Mouse (Mus musculus) CH12.LX (cell line): ENCODE data around the gene Ubc. TPM values are rescaled to one million over a fixed set of nuclear protein-coding genes. Genes with fewer than 3 reads are reported as not detected.

Experiments used
- DNase-seq: peaks from one replicate; pipeline ENCODE4 v3.0.0-alpha.2; 2013; ENCODE audit errors: extremely low read depth
- H3K27ac ChIP-seq: 2 replicates; pipeline ENCODE4 v1.5.1; 2012; ENCODE audit warnings: low read depth, mild to moderate bottlenecking, control low read depth, moderate library complexity; ENCODE audit not compliant: insufficient read depth
- H3K27me3 ChIP-seq: replicated peaks from 2 replicates; pipeline ENCODE3; 2012; ENCODE audit warnings: inconsistent platforms
- H3K36me3 ChIP-seq, 2 experiments: replicated peaks in 1 of 2; 2 replicates each; pipeline versions ENCODE3 to v1.6.1; 2012; ENCODE audit warnings: inconsistent platforms in 1 of 2, low read length in 1 of 2, mild to moderate bottlenecking in 1 of 2, mixed read lengths in 1 of 2, moderate library complexity in 1 of 2; ENCODE audit not compliant: control insufficient read depth in 1 of 2, insufficient read depth in 1 of 2
- H3K4me1 ChIP-seq, 2 experiments: 2 replicates each; pipeline ENCODE4 v1.6.1; 2012; ENCODE audit warnings: inconsistent platforms in 1 of 2, moderate library complexity in 1 of 2; ENCODE audit not compliant: insufficient read depth in 2 of 2, control insufficient read depth in 1 of 2
- H3K4me2 ChIP-seq: 2 replicates; pipeline ENCODE4 v1.6.1; 2012; ENCODE audit warnings: low read depth, mild to moderate bottlenecking, control low read depth; ENCODE audit not compliant: poor library complexity, insufficient read depth, severe bottlenecking
- H3K4me3 ChIP-seq, 3 experiments: fragments of 150-350 bp in 1 of 3; sonication (generic) in 1 of 3; replicated peaks in 1 of 3; 2 replicates each; pipeline versions ENCODE3 to v1.5.1; 2011 to 2012; ENCODE audit warnings: low read depth in 2 of 3, low read length in 2 of 3, mild to moderate bottlenecking in 2 of 3, moderate library complexity in 2 of 3, control low read depth in 1 of 3, improper control_type of control experiment in 1 of 3, inconsistent platforms in 1 of 3, mixed read lengths in 1 of 3; ENCODE audit not compliant: poor library complexity in 1 of 3
- H3K79me2 ChIP-seq: replicated peaks from 2 replicates; pipeline ENCODE4 v1.6.1; 2012; ENCODE audit warnings: mild to moderate bottlenecking, moderate library complexity; ENCODE audit not compliant: control insufficient read depth, poor library complexity, insufficient read depth, severe bottlenecking; ENCODE audit errors: extremely low read depth
- H3K9ac ChIP-seq: 2 replicates; pipeline ENCODE4 v1.6.1; 2012; ENCODE audit warnings: low read depth, mild to moderate bottlenecking, control low read depth, moderate library complexity; ENCODE audit not compliant: insufficient read depth
- H3K9me3 ChIP-seq: replicated peaks from 2 replicates; pipeline ENCODE3; 2012; ENCODE audit warnings: low read length, inconsistent platforms, mixed read lengths
- BHLHE40 ChIP-seq: IDR thresholded peaks from 2 replicates; pipeline ENCODE4 v1.6.1; 2011; ENCODE audit warnings: mild to moderate bottlenecking, low read depth, low read length, improper control_type of control experiment
- CTCF ChIP-seq, 2 experiments: IDR thresholded peaks in 1 of 2; conservative IDR thresholded peaks in 1 of 2; 2 replicates each; pipeline ENCODE4 v1.5.1; 2011 to 2012; ENCODE audit warnings: low read depth in 2 of 2, low read length in 2 of 2, improper control_type of control experiment in 1 of 2, inconsistent platforms in 1 of 2, mild to moderate bottlenecking in 1 of 2, moderate library complexity in 1 of 2
- E2F4 ChIP-seq: IDR thresholded peaks from 2 replicates; pipeline ENCODE4 v1.6.1; 2011; ENCODE audit warnings: low read depth, low read length, improper control_type of control experiment; ENCODE audit not compliant: insufficient replicate concordance
- ELF1 ChIP-seq: IDR thresholded peaks from 2 replicates; pipeline ENCODE4 v1.6.1; 2014; ENCODE audit warnings: low read depth, mild to moderate bottlenecking, inconsistent platforms, low read length, improper control_type of control experiment
- ETS1 ChIP-seq: conservative IDR thresholded peaks from 2 replicates; pipeline ENCODE4 v1.6.1; 2012; ENCODE audit warnings: low read depth, mild to moderate bottlenecking, inconsistent platforms, low read length, improper control_type of control experiment, moderate library complexity
- HCFC1 ChIP-seq: IDR thresholded peaks from 2 replicates; pipeline ENCODE4 v1.6.1; 2012; ENCODE audit warnings: low read depth, mild to moderate bottlenecking, inconsistent platforms, low read length, improper control_type of control experiment
- IRF4 ChIP-seq: IDR thresholded peaks from 2 replicates; pipeline ENCODE4 v1.6.1; 2014; ENCODE audit warnings: low read depth, mild to moderate bottlenecking, inconsistent platforms, low read length, improper control_type of control experiment
- JUND ChIP-seq: conservative IDR thresholded peaks from 2 replicates; pipeline ENCODE4 v1.6.1; 2011; ENCODE audit warnings: low read depth, low read length, improper control_type of control experiment
- KAT2A ChIP-seq: IDR thresholded peaks from 2 replicates; pipeline ENCODE4 v1.6.1; 2012; ENCODE audit warnings: low read length, improper control_type of control experiment, inconsistent platforms; ENCODE audit not compliant: insufficient replicate concordance
- MAFK ChIP-seq: IDR thresholded peaks from 2 replicates; pipeline ENCODE4 v1.6.1; 2011; ENCODE audit warnings: low read length, improper control_type of control experiment; ENCODE audit not compliant: insufficient replicate concordance
- MAX ChIP-seq: IDR thresholded peaks from 2 replicates; pipeline ENCODE4 v1.6.1; 2011; ENCODE audit warnings: low read length, improper control_type of control experiment
- MAZ ChIP-seq: IDR thresholded peaks from 2 replicates; pipeline ENCODE4 v1.6.1; 2012; ENCODE audit warnings: low read depth, mild to moderate bottlenecking, inconsistent platforms, low read length, improper control_type of control experiment, moderate library complexity
- MXI1 ChIP-seq: IDR thresholded peaks from 2 replicates; pipeline ENCODE4 v1.6.1; 2011; ENCODE audit warnings: mild to moderate bottlenecking, low read depth, low read length, improper control_type of control experiment
- NRF1 ChIP-seq: IDR thresholded peaks from 2 replicates; pipeline ENCODE4 v1.6.1; 2014; ENCODE audit warnings: low read depth, mild to moderate bottlenecking, inconsistent platforms, low read length, improper control_type of control experiment, moderate library complexity
- PAX5 ChIP-seq: IDR thresholded peaks from 2 replicates; pipeline ENCODE4 v1.6.1; 2012; ENCODE audit warnings: low read length, inconsistent platforms, mixed read lengths
- POLR2A ChIP-seq: IDR thresholded peaks from 2 replicates; pipeline ENCODE4 v1.6.1; 2011; ENCODE audit warnings: low read depth, mild to moderate bottlenecking, improper control_type of control experiment, low read length
- POLR2AphosphoS2 ChIP-seq: IDR thresholded peaks from 2 replicates; pipeline ENCODE4 v1.6.1; 2011; ENCODE audit warnings: low read depth, low read length, improper control_type of control experiment
- SIN3A ChIP-seq: IDR thresholded peaks from 2 replicates; pipeline ENCODE4 v1.6.1; 2012; ENCODE audit warnings: low read length, improper control_type of control experiment, inconsistent platforms
- TBP ChIP-seq: conservative IDR thresholded peaks from 2 replicates; pipeline ENCODE4 v1.6.1; 2011; ENCODE audit warnings: low read depth, low read length, improper control_type of control experiment
- TCF12 ChIP-seq: IDR thresholded peaks from 2 replicates; pipeline ENCODE4 v1.6.1; 2014; ENCODE audit warnings: low read depth, mild to moderate bottlenecking, inconsistent platforms, low read length, improper control_type of control experiment
- ZKSCAN1 ChIP-seq: IDR thresholded peaks from 2 replicates; pipeline ENCODE4 v1.6.1; 2012; ENCODE audit warnings: low read depth, inconsistent platforms, low read length, improper control_type of control experiment, borderline replicate concordance
- ZNF384 ChIP-seq: IDR thresholded peaks from 2 replicates; pipeline ENCODE4 v1.6.1; 2012; ENCODE audit warnings: low read depth, low read length, improper control_type of control experiment, inconsistent platforms
- dilution Hi-C: fragments of 300-500 bp; cut with MboI; formaldehyde crosslinking; loops from 2 replicates; pipeline ENCODE4 v1.14.3; 2020; ENCODE audit warnings: low sequenced_read_pairs; ENCODE audit not compliant: extremely low pct_unique_long_range_greater_than_20kb, extremely low pct_ligation_motif_present
- in situ Hi-C: fragments of 300-500 bp; cut with MboI; formaldehyde crosslinking; loops from 3 replicates; pipeline ENCODE4 v1.14.3; 2019; ENCODE audit warnings: low sequenced_read_pairs, low pct_ligation_motif_present, low pct_unique_long_range_greater_than_20kb, mixed read lengths
- polyA plus RNA-seq: library from polyadenylated mRNA; unstranded; fragments of >175 nt; gene quantifications from 2 replicates; pipeline ENCODE4 v1.2.1, GENCODE M21; 2012; ENCODE audit warnings: low read depth; ENCODE audit not compliant: insufficient read length
- total RNA-seq, 2 experiments: library from RNA; depleted of rRNA; stranded (reverse); fragments of 300-350 nt in 1 of 2; fragments of >200 nt in 1 of 2; gene quantifications; 2 replicates each; pipeline ENCODE4 v1.2.3; 2012 to 2014

The Ubc gene
- total and polyA plus RNA-seq, 3 experiments = 466 to 803 (median 656) TPM

GRCm38 (mm10) chr5:125406322-125407016, 16.5 kb upstream of the Ubc start:
- H3K27me3 ChIP-seq = no peaks in the 10 kb centered on the region

GRCm38 (mm10) chr5:125405546-125406248, 15.7 kb upstream of the Ubc start:
- dilution Hi-C loops = no loop called here
- Histone ChIP-seq H3K4me1 (peaks cover 3 to 22% of the 10 kb centered on the region in 2 experiments; a peak in 3 of 4 replicates), H3K9me3 (no peaks in the 10 kb centered on the region), H3K9ac (peak overlapping the region; percentile 85), H3K4me2 (peak overlapping the region; percentile 86)
- DNase-seq = peak; percentile 93
- TF ChIP-seq KAT2A = peak; percentile 86
- no peak for TF ChIP-seq CTCF (conservative IDR thresholded peaks at IDR 0.05 in 1 of 2, IDR thresholded peaks at IDR 0.05 in 1 of 2; ENCODE audit: low read depth in 2 of 2, low read length in 2 of 2)
- TF ChIP-seq ZNF384 = peak; percentile 92
- TF ChIP-seq BHLHE40 = peak; percentile 31; the same call in 1 of the 2 replicates
- TF ChIP-seq MXI1 = 0 out of 2 replicates have a peak, but pooled peaks have one; percentile 8
- TF ChIP-seq MAZ = no peak
- no peak for TF ChIP-seq ZKSCAN1
- TF ChIP-seq TBP = peak; percentile 99
- TF ChIP-seq HCFC1 = peak; percentile 31
- TF ChIP-seq NRF1 = peak; percentile 74
- TF ChIP-seq MAFK = peak; percentile 96
- peak; percentile 60 for TF ChIP-seq JUND
- peak; percentile 96 for TF ChIP-seq ELF1
- TF ChIP-seq, all 38 proteins: peak for 10
- H3K36me3 ChIP-seq = no peaks in the 10 kb centered on the region
- peak overlapping the region; percentile 85; the same call in 1 of the 2 replicates for H3K27ac ChIP-seq
- H3K4me3 ChIP-seq = peak overlapping the region; percentile 72 to 77 (median 72)
- in situ Hi-C loops = no loop called here
- no peaks in the 10 kb centered on the region for H3K79me2 ChIP-seq
- H3K27me3 ChIP-seq = no peaks in the 10 kb centered on the region

More at GRCm38 (mm10) chr5:125406322-125407016, 16.5 kb upstream of the Ubc start:
- Histone ChIP-seq H3K36me3 (no peaks in the 10 kb centered on the region), H3K27ac (peak overlapping the region; percentile 85), H3K4me2 (peak overlapping the region; percentile 55), H3K4me3 (peak overlapping the region; percentile 57 to 72 (median 72)), H3K9me3 (no peaks in the 10 kb centered on the region), H3K9ac (peak overlapping the region; percentile 51), H3K4me1 (peaks cover 3 to 22% of the 10 kb centered on the region in 2 experiments; a peak in 3 of 4 replicates), H3K79me2 (no peaks in the 10 kb centered on the region)
- TF ChIP-seq SIN3A (peak; percentile 89), ETS1 (no peak; the same call in 1 of the 2 replicates), PAX5 (no peak), MAX (no peak), TCF12 (0 out of 2 replicates have a peak, but pooled peaks have one; percentile 24), POLR2A (no peak; the same call in 1 of the 2 replicates), MXI1 (no peak; the same call in 1 of the 2 replicates), BHLHE40 (peak; percentile 15; the same call in 1 of the 2 replicates), IRF4 (no peak), E2F4 (no peak), JUND (no peak), ELF1 (peak; percentile 62; the same call in 1 of the 2 replicates), TBP (no peak), MAFK (no peak), POLR2AphosphoS2 (no peak), MAZ (peak; percentile 40; the same call in 1 of the 2 replicates)
- dilution Hi-C loops = no loop called here
- DNase-seq = peak; percentile 57
- in situ Hi-C loops = no loop called here
